Mouse (Mus musculus) kidney, embryonic 14.5 days (tissue): ENCODE measurements around the gene Grik3. TPM values are rescaled to one million over a fixed set of nuclear protein-coding genes. Genes with fewer than 3 reads are reported as not detected.

ENCODE experiments used
- ATAC-seq: fragments of 200-750 bp; cut with Nextera tagmentation; 2 replicates; pipeline ENCODE4 v1.8.0; 2017; ENCODE audit warnings: moderate number of reproducible peaks, mild to moderate bottlenecking, moderate TSS enrichment, moderate library complexity; ENCODE audit not compliant: low FRiP score, low TSS enrichment
- H3K27ac ChIP-seq: fragments of 300-500 bp; sonication (generic); 2 replicates; pipeline ENCODE4 v1.5.1; 2014; ENCODE audit warnings: low read depth, mild to moderate bottlenecking, low read length, moderate library complexity, mixed read lengths
- H3K27me3 ChIP-seq: fragments of 300-500 bp; sonication (generic); 2 replicates; pipeline ENCODE4 v1.6.1; 2014; ENCODE audit warnings: mild to moderate bottlenecking, low read length; ENCODE audit not compliant: control insufficient read depth, insufficient read depth
- H3K36me3 ChIP-seq: fragments of 300-500 bp; sonication (generic); 2 replicates; pipeline ENCODE4 v1.6.1; 2014; ENCODE audit warnings: low read length, mixed read lengths; ENCODE audit not compliant: control insufficient read depth, insufficient read depth
- H3K4me1 ChIP-seq: fragments of 300-500 bp; sonication (generic); 2 replicates; pipeline ENCODE4 v1.6.1; 2014; ENCODE audit warnings: low read length, mixed read lengths; ENCODE audit not compliant: control insufficient read depth, insufficient read depth
- H3K4me2 ChIP-seq: fragments of 300-500 bp; sonication (generic); replicated peaks from 2 replicates; pipeline ENCODE4 v1.6.1; 2014; ENCODE audit warnings: low read depth, mild to moderate bottlenecking, low read length
- H3K4me3 ChIP-seq: fragments of 300-500 bp; sonication (generic); 2 replicates; pipeline ENCODE4 v1.5.1; 2014; ENCODE audit warnings: mild to moderate bottlenecking, low read length
- H3K9ac ChIP-seq: fragments of 300-500 bp; sonication (generic); 2 replicates; pipeline ENCODE4 v1.6.1; 2014; ENCODE audit warnings: low read depth, mild to moderate bottlenecking, low read length, moderate library complexity
- H3K9me3 ChIP-seq: fragments of 300-500 bp; sonication (generic); 2 replicates; pipeline ENCODE4 v1.6.1; 2016; ENCODE audit warnings: low read length; ENCODE audit not compliant: control insufficient read depth
- WGBS: fragments of 180-500 bp; shearing (Covaris S2); extraction: QIAGEN DNeasy Blood & Tissue Kit; methylation state at CpG from one replicate; pipeline ENCODE4 v1.1.7; 2014; 5-methylcytosine and 5-hydroxymethylcytosine counted together
- polyA plus RNA-seq: library from polyadenylated mRNA; unstranded; fragments of >200 nt; fragmentation: Nextera tagmentation; extraction: Ambion mirVana; gene quantifications from 2 replicates; pipeline ENCODE4 v1.2.1, GENCODE M21; 2014

Gene Grik3
- polyA plus RNA-seq, 1 experiment from 2014 or later: 0.14 TPM

GRCm38 (mm10) chr4:125497471-125497870, 7.0 kb downstream of the Grik3 start:
- no peak overlapping the region for H3K4me3 ChIP-seq
- H3K4me1 ChIP-seq: no peaks in the 10 kb centered on the region
- WGBS: 46% methylated on average over 7 of the region's 7 CpGs
- peaks cover 74% of the 10 kb centered on the region for H3K27me3 ChIP-seq
- no peak overlapping the region for H3K27ac ChIP-seq
- no peak for ATAC-seq
- no peak overlapping the region for H3K9ac ChIP-seq
- no peaks in the 10 kb centered on the region for H3K36me3 ChIP-seq
- no peaks in the 10 kb centered on the region for H3K9me3 ChIP-seq
- H3K4me2 ChIP-seq: no peak overlapping the region

GRCm38 (mm10) chr4:125498866-125499265, 8.4 kb downstream of the Grik3 start:
- no peak for ATAC-seq
- H3K4me1 ChIP-seq: no peaks in the 10 kb centered on the region
- H3K4me2 ChIP-seq: no peak overlapping the region
- no peaks in the 10 kb centered on the region for H3K36me3 ChIP-seq
- H3K27ac ChIP-seq: no peak overlapping the region
- no peaks in the 10 kb centered on the region for H3K9me3 ChIP-seq
- no peak overlapping the region for H3K4me3 ChIP-seq
- peaks cover 60% of the 10 kb centered on the region for H3K27me3 ChIP-seq
- WGBS: 5% methylated on average over 6 of the region's 6 CpGs
- H3K9ac ChIP-seq: no peak overlapping the region

DNA sequence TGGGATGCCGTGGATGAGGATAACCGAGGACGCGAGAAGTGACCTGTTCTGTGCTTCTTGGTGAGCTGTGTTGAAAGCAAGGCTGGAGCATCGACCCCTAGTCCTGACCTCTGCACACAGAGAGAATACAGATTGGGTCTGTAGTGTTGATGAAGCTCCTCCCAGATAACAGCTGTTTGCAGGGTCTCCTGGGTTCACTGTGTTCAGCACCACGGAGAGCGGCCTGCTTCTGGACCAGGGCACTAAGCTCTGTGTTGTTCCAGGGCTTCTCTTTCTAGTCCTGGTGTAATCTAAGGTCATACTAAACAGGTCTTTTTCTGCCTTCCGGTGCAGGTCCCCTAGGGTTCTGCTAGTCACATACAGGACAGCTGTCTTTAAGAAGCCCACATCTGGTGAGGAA, 12.4 kb downstream of the Grik3 start:
- WGBS: 49% methylated on average over 8 of the region's 8 CpGs
- H3K27ac ChIP-seq: no peak overlapping the region
- no peak for ATAC-seq
- no peaks in the 10 kb centered on the region for H3K36me3 ChIP-seq
- peaks cover 22% of the 10 kb centered on the region for H3K27me3 ChIP-seq
- no peaks in the 10 kb centered on the region for H3K9me3 ChIP-seq
- no peak overlapping the region for H3K4me2 ChIP-seq
- no peaks in the 10 kb centered on the region for H3K4me1 ChIP-seq
- no peak overlapping the region for H3K4me3 ChIP-seq
- H3K9ac ChIP-seq: no peak overlapping the region

- 87% methylated on average over 6 of the region's 6 CpGs for WGBS
- H3K27ac ChIP-seq: no peak overlapping the region
- H3K4me2 ChIP-seq: no peak overlapping the region
- no peaks in the 10 kb centered on the region for H3K36me3 ChIP-seq
- no peak for ATAC-seq
- H3K27me3 ChIP-seq: no peaks in the 10 kb centered on the region; the same call in 1 of the 2 replicates
- H3K9me3 ChIP-seq: no peaks in the 10 kb centered on the region
- no peak overlapping the region for H3K9ac ChIP-seq
- no peaks in the 10 kb centered on the region for H3K4me1 ChIP-seq
- no peak overlapping the region for H3K4me3 ChIP-seq
Measured at GRCm38 (mm10) chr4:125512434-125512833, 21.9 kb downstream of the Grik3 start.

DNA sequence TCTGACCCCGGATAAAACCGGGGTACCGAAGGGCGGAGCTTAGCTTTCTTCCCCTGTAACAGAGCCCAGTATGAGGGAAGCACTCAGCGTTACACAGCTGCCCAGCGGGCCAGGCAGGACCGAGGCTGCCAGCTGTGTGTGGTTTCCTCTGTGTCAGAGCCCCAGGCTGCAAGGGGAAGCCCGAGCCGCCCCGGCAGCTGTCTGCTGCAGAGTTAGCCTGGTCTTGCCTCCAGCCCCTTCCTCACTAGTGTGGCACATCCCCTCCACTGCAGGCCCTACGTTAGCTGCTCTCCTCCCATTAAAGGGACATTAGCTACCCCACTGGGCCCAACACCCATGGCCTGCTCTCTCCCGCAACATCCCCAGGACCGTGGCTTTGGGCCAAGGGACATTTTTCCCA, 25.1 kb downstream of the Grik3 start:
- Histone ChIP-seq H3K4me1 (no peaks in the 10 kb centered on the region), H3K27ac (no peak overlapping the region), H3K4me2 (no peak overlapping the region), H3K27me3 (no peaks in the 10 kb centered on the region; the same call in 1 of the 2 replicates), H3K9me3 (no peaks in the 10 kb centered on the region), H3K9ac (no peak overlapping the region), H3K36me3 (no peaks in the 10 kb centered on the region), H3K4me3 (no peak overlapping the region)
- WGBS: 58% methylated on average over 13 of the region's 13 CpGs
- ATAC-seq: no peak

- H3K27ac ChIP-seq: no peak overlapping the region
- H3K4me3 ChIP-seq: no peak overlapping the region
- no peaks in the 10 kb centered on the region for H3K36me3 ChIP-seq
- WGBS: 66% methylated on average over 6 of the region's 6 CpGs
- no peaks in the 10 kb centered on the region; the same call in 1 of the 2 replicates for H3K27me3 ChIP-seq
- H3K4me1 ChIP-seq: no peaks in the 10 kb centered on the region
- H3K9ac ChIP-seq: no peak overlapping the region
- no peaks in the 10 kb centered on the region for H3K9me3 ChIP-seq
- ATAC-seq: no peak
- no peak overlapping the region for H3K4me2 ChIP-seq
Measured at GRCm38 (mm10) chr4:125516612-125517011, 26.1 kb downstream of the Grik3 start.

GRCm38 (mm10) chr4:125518861-125519260, 28.4 kb downstream of the Grik3 start:
- Histone ChIP-seq H3K4me2 (no peak overlapping the region), H3K36me3 (no peaks in the 10 kb centered on the region), H3K9ac (no peak overlapping the region), H3K4me1 (no peaks in the 10 kb centered on the region), H3K9me3 (no peaks in the 10 kb centered on the region), H3K27me3 (no peaks in the 10 kb centered on the region), H3K27ac (no peak overlapping the region), H3K4me3 (no peak overlapping the region)
- 74% methylated on average over 5 of the region's 5 CpGs for WGBS
- ATAC-seq: no peak

DNA sequence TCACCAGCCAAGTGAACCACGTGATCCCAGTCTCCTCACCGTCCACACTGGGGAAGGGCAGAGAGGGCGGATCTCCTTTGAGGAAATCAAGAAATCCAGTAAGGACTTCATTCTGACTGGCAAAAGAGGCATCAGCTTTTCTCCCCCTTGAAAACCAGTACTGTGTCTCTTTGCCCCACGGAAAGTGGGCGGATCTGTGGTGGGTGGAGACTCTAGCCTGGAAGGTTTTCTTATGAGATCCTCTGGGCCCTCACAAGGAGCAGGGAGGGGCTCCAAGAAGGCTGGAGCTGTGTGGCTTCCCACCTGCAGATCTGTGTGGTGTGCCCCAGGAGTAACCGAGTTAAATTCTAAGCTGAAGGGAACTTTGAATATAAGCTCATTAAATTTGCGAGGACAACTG, 32.4 kb downstream of the Grik3 start:
- 57% methylated on average over 7 of the region's 7 CpGs for WGBS
- Histone ChIP-seq H3K36me3 (no peaks in the 10 kb centered on the region), H3K4me2 (no peak overlapping the region), H3K9ac (no peak overlapping the region), H3K4me1 (no peaks in the 10 kb centered on the region), H3K27me3 (no peaks in the 10 kb centered on the region), H3K27ac (no peak overlapping the region), H3K9me3 (no peaks in the 10 kb centered on the region), H3K4me3 (no peak overlapping the region)
- ATAC-seq: no peak

DNA sequence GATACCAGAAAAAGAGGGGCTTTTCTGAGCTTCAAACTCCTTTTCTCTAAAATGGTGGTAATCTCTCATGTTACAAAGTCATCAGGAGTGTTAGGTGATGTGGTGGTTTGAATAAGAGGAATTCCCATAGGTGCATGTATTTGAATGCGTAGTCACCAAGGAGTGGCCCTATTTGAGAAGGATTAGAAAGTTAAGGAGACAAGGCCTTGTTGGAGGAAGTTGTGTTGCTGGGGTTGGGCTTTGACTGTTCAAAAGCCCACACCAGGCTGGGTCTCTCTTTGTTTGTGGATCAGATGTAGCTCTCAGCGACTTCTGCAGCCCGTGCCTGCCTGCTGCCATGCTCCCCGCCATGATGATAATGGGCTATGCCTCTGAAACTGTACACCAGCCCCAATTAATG, 34.8 kb downstream of the Grik3 start:
- H3K4me1 ChIP-seq: no peaks in the 10 kb centered on the region

DNA sequence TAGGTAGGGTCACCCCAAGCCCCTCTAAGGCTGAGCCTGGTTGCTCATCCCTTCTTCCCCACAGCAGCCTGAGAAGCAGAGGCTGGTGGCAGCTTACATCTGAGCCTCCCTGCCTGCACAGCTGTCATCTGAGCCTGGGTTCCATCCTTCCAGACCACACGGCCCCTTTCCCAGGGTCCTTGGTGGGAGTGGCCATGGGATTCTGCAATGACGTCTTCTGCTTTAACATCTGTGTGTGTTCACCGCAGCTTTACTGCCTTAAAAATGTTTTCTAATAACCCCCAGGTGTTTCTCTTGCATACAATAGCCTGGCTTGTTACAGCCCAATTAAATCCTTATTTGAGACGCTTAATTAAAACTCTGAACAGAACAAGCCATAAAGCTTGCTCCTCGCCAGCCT, 35.9 kb downstream of the Grik3 start:
- Histone ChIP-seq H3K9ac (no peak overlapping the region), H3K4me1 (no peaks in the 10 kb centered on the region), H3K9me3 (no peaks in the 10 kb centered on the region), H3K4me2 (no peak overlapping the region), H3K27me3 (no peaks in the 10 kb centered on the region), H3K4me3 (no peak overlapping the region), H3K27ac (no peak overlapping the region), H3K36me3 (no peaks in the 10 kb centered on the region)
- no peak for ATAC-seq
- 42% methylated on average over 5 of the region's 5 CpGs for WGBS

More for the DNA sequence above, 34.8 kb downstream of the Grik3 start:
- no peak for ATAC-seq
- no peak overlapping the region for H3K4me2 ChIP-seq
- no peak overlapping the region for H3K4me3 ChIP-seq
- H3K27ac ChIP-seq: no peak overlapping the region
- H3K27me3 ChIP-seq: no peaks in the 10 kb centered on the region
- WGBS: 87% methylated on average over 4 of the region's 4 CpGs
- H3K9ac ChIP-seq: no peak overlapping the region
- no peaks in the 10 kb centered on the region for H3K9me3 ChIP-seq
- H3K36me3 ChIP-seq: no peaks in the 10 kb centered on the region
